Mouse (Mus musculus) gastrocnemius, postnatal 14 days (tissue): ENCODE measurements around the gene Adtrp. TPM values are rescaled to one million over a fixed set of nuclear protein-coding genes. Genes with fewer than 3 reads are reported as not detected.

Experiments
- DNase-seq: peaks from one replicate; pipeline ENCODE4 v3.0.0; 2021; ENCODE audit warnings: mixed read lengths
- intact Hi-C: fragments of 180-260 bp; cut with DNase I; formaldehyde crosslinking; loops from one replicate; pipeline ENCODE4 v1.15.1; 2025; ENCODE audit warnings: low total_unique reads
- total RNA-seq, 2 experiments: library from RNA; stranded (reverse); gene quantifications; 2 replicates each; pipeline ENCODE4 v1.2.3; 2021

Adtrp gene
- total RNA-seq, 2 experiments from 2014 or later = 0.35 to 0.59 TPM

GRCm38 (mm10) chr13:41787863-41788536 lies 59.5 kb downstream of the Adtrp start:
- no peak for DNase-seq
- intact Hi-C loops = no loop called here

- no peak for DNase-seq
- intact Hi-C loops = no loop called here
Measured at GRCm38 (mm10) chr13:41786640-41787039, 60.8 kb downstream of the Adtrp start.

- DNase-seq = no peak
- intact Hi-C loops = no loop called here
Measured at GRCm38 (mm10) chr13:41784889-41785701, 62.4 kb downstream of the Adtrp start.

DNA sequence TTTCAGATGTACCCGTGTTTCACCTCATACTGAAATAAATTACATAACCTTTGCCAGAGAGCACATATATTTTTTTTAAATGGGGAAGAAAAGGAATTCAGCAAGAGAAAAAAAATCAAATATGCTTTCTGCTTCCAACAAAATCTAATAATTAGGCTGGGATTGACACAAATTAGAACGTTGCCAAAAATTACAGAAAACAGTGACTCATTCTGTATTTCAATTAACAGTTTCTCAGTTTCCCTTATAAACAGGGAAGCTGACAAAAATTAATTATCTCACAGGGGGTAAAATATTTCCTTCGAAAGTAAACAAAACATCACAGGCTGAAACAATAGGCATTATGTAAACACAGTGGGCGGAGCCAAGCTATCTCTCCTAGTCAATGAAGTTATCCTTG lies 67.2 kb downstream of the Adtrp start:
- no peak for DNase-seq
- intact Hi-C loops = no loop called here

- DNase-seq = no peak
- intact Hi-C loops = no loop called here
Measured at GRCm38 (mm10) chr13:41779603-41780180, 67.8 kb downstream of the Adtrp start.

DNA sequence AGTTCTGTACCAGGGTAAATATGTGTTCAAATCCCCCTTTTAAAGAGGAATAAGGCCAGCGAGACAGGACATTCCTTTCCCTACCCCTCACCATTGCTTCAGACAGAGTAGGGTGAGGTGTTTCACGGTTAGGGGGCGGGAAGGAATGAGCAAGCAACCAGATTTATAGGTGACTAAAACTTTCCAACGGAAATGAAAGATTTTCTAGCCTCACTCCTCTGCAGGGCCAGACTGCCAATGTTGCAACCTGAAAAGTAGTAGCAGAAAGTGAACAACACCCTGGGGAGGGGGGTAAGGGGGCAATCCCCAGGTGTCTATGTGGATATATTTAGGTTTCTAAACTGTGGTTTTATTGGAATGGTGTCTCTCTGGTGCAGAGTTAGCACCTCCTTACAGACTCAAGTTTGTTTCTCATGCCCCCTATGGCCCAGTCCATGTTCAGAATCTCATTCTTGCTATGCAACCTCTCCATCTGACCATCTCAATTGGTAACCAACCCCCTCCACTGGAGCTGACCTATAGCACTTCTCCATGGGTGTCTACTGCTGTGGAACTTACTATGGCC lies 73.6 kb downstream of the Adtrp start:
- DNase-seq = no peak
- intact Hi-C loops = no loop called here

GRCm38 (mm10) chr13:41771061-41771460 lies 76.4 kb downstream of the Adtrp start:
- intact Hi-C loops = no loop called here

DNA sequence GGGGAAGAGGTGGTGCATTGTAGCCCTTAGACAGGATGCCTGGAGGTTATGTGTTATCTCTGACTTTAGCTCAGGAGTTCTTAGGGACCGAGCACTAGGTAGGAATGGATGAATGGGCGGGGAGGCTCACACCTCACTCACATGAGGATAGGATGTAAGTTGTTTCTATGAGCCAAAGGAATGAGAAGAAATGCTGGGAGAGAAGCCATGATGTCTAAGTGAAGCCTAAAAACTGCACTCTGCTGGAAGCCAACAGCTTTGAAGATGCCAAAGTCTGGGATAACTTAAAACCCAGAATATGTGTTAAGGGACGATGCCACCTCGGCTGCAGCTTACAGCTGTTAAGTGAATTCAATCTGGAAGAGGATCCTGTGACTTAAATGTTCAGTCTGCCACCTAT lies 79.5 kb downstream of the Adtrp start:
- intact Hi-C loops = no loop called here
- no peak for DNase-seq

More at GRCm38 (mm10) chr13:41771061-41771460, 76.4 kb downstream of the Adtrp start:
- DNase-seq = no peak

GRCm38 (mm10) chr13:41761986-41762385 lies 85.5 kb downstream of the Adtrp start:
- intact Hi-C loops = no loop called here
- no peak for DNase-seq

DNA sequence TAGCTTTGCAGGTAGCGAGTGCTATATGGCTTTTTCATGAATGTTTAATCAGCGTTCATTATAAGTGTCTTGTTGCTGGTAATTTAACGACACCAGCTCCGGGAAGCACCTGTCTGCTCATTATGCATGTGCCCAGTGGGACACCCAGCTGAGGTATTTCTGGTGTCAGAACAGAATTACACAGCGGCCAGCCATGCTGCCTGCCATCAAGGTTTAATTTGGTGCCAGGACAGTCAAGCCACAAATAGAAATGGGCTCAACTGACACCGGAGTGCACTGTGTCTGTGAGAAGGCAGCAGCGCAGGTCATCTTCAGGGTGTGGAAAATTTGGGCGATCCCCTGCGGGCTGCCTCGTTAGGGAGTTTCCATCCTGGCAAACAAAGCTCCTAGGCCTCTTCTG lies 87.0 kb downstream of the Adtrp start:
- intact Hi-C loops = no loop called here
- DNase-seq = peak; percentile 38

- intact Hi-C loops = no loop called here
Measured at GRCm38 (mm10) chr13:41758550-41759465, 88.7 kb downstream of the Adtrp start.

DNA sequence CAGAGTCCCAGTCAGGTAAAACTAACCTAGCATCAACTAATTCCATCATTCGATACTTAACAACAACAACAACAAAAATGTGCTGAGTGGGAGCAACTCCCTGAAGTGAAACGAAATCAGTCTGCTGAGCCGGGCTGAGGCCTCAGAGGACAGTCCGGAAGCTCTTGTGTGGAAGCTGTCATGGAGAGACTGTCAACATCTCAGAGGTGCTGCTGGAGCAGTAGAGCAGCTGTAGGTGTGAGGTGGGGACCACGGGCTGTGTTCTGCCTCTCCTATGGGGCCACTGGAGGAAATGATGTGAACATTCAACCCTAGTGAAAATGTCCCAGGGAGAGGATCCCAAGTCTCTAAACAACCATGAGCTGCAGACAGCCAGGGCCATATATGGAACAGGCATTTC lies 94.4 kb downstream of the Adtrp start:
- intact Hi-C loops = no loop called here
- DNase-seq = no peak

More at GRCm38 (mm10) chr13:41758550-41759465, 88.7 kb downstream of the Adtrp start:
- no peak for DNase-seq

- no peak for DNase-seq
- intact Hi-C loops = no loop called here
Measured at GRCm38 (mm10) chr13:41750481-41750880, 97.0 kb downstream of the Adtrp start.

DNA sequence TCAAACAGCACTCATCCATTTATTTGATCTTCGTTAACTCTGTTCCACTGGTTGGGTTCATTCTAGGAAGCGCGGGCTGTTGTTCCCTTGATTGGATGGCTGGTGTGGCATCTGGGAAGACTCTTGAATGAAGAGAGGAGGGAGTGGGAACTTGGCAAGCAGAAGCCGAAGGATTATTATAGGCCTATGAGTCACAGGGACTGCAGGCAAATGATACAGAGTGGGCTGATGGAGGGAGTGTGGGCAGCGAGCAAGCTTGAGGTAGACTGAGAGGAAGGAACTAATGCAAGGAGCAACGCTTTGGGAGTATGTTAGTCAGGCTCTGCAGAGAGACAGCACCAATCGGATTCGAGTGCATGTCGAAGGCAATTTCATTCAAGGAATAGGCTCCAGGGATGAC lies 98.6 kb downstream of the Adtrp start:
- DNase-seq = no peak
- intact Hi-C loops = no loop called here

DNA sequence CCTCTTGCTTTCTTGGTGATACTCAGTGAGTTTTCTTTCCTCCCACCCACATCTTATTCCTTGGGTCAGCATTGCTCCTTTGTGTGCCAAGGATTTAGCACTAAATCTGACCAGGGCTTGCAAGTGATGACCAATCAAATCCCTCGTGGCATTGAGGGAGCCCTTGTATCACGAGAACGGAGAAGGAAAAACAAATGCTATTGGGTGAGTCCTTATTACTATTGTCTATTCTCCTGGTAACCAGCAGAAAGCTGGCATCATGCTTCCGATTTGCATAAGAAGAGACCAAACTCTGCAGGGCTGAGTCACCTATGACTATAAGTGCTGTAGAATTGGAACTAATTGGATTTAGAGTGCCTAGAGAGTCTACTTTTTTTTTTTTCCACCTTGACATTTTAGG lies 99.8 kb downstream of the Adtrp start:
- no peak for DNase-seq
- intact Hi-C loops = no loop called here

GRCm38 (mm10) chr13:41746971-41747615 lies 100.4 kb downstream of the Adtrp start:
- no peak for DNase-seq
- intact Hi-C loops = no loop called here

GRCm38 (mm10) chr13:41740456-41741085 lies 106.9 kb downstream of the Adtrp start:
- no peak for DNase-seq
- intact Hi-C loops = no loop called here

- intact Hi-C loops = no loop called here
- peak; percentile 43 for DNase-seq
Measured at GRCm38 (mm10) chr13:41737628-41738309, 109.7 kb downstream of the Adtrp start.
